Mouse (Mus musculus): ENCODE data around the gene Asxl1. TPM values are rescaled to one million over a fixed set of nuclear protein-coding genes. Genes with fewer than 3 reads are reported as not detected.

The Asxl1 gene
- 6.2 and 7.6 TPM in 2 replicates for polyA plus RNA-seq (2012; rRNA removed)

DNA sequence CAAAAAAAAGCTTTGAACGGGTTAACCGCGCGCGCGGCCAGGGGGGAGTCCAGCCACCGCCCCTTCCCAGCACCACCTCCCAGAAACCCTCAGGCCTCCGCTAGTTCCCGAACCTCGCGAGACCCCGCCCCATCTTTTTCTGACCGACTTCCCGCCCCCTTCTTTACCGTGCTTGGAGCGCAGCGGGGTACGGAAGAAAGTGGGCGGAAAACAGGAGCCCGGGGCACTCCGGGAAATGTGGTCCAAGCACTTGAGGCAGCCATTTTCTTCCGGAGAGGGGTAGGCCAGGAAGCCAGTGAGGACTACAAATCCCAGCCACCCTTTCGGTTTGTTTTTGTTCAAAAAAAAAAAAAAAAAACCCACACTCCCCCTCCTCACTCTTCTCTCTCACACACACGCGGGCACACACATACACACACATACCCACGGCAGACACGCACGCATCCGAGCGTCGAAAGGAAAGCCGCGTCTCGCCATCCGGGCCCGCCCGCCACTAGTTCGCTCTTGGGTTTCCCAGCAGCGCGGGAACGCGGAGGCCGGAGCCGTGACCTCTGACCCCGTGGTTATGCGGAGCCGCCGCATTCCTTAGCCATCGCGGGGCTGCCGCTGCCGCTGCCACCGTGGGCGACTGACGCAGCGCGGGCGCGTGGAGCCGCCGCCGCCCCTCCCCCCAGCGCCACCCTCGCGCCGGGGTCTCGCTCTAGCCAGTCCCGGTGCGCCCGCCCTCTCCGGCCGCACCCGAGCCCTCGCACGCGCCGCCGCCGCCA is at the start of gene Asxl1:
TSS of gene Asxl1 (plus strand) at position 376 of the 767 bp plus-strand sequence.

Other genes starting within 250 kb of the Asxl1 start
- gene Hck, start 237.4 kb upstream of the Asxl1 start, polyA plus RNA-seq (2012; rRNA removed): 17.5 and 18.7 TPM in 2 replicates
- gene Tm9sf4, start 184.5 kb upstream of the Asxl1 start, polyA plus RNA-seq (2012; rRNA removed): 15.3 and 18.3 TPM in 2 replicates
- 1.5 TPM in 2 replicates for gene Tspyl3, start 120.4 kb upstream of the Asxl1 start, polyA plus RNA-seq (2012; rRNA removed)
- gene Plagl2, start 104.4 kb upstream of the Asxl1 start, polyA plus RNA-seq (2012; rRNA removed): 5.5 and 5.6 TPM in 2 replicates
- gene Pofut1, start 104.3 kb upstream of the Asxl1 start, polyA plus RNA-seq (2012; rRNA removed): 5.4 and 5.8 TPM in 2 replicates
- 3.2 and 3.8 TPM in 2 replicates for gene Kif3b, start 54.4 kb upstream of the Asxl1 start, polyA plus RNA-seq (2012; rRNA removed)
- gene 4930404H24Rik, start 147.0 kb downstream of the Asxl1 start, polyA plus RNA-seq (2012; rRNA removed): not detected in 2 replicates
- 3.7 and 5.8 TPM in 2 replicates for gene Nol4l, start 184.1 kb downstream of the Asxl1 start, polyA plus RNA-seq (2012; rRNA removed)